Mouse (Mus musculus): ENCODE measurements around the gene Cenpj.

GRCm38 (mm10) chr14:56572546-56572945, 2.7 kb downstream of the Cenpj start:
- TF ChIP-seq CHD2 (IDR thresholded peaks at IDR 0.05; ENCODE audit: low read depth, low read length) (no peak), HCFC1 (IDR thresholded peaks at IDR 0.05; ENCODE audit: borderline replicate concordance, insufficient read depth, low read length) (no peak)

All from ES-E14 (cell line).